Mouse (Mus musculus) neural tube, embryonic 14.5 days (tissue): ENCODE data around the gene Otos. TPM values are rescaled to one million over a fixed set of nuclear protein-coding genes. Genes with fewer than 3 reads are reported as not detected.
A peak's percentile ranks its signal among the peaks of the same experiment; 100 is the strongest.

ENCODE experiments used
- ATAC-seq: fragments of 200-750 bp; cut with Nextera tagmentation; 2 replicates; pipeline ENCODE4 v1.8.0; 2017; ENCODE audit warnings: low read depth, mild to moderate bottlenecking, moderate TSS enrichment, moderate library complexity
- H3K27ac ChIP-seq: fragments of 300-500 bp; sonication (generic); 2 replicates; pipeline ENCODE4 v1.5.1; 2014; ENCODE audit warnings: low read depth, mild to moderate bottlenecking, control low read depth, low read length, moderate library complexity, mixed read lengths
- H3K27me3 ChIP-seq: fragments of 300-500 bp; sonication (generic); 2 replicates; pipeline ENCODE4 v1.6.1; 2014; ENCODE audit warnings: low read length; ENCODE audit not compliant: control insufficient read depth, insufficient read depth
- H3K36me3 ChIP-seq: fragments of 300-500 bp; sonication (generic); 2 replicates; pipeline ENCODE4 v1.6.1; 2014; ENCODE audit warnings: low read length, mixed read lengths; ENCODE audit not compliant: control insufficient read depth, insufficient read depth
- H3K4me1 ChIP-seq: fragments of 300-500 bp; sonication (generic); 2 replicates; pipeline ENCODE4 v1.6.1; 2014; ENCODE audit warnings: low read length; ENCODE audit not compliant: control insufficient read depth, insufficient read depth
- H3K4me2 ChIP-seq: fragments of 300-500 bp; sonication (generic); 2 replicates; pipeline ENCODE4 v1.6.1; 2014; ENCODE audit warnings: mild to moderate bottlenecking, low read depth, low read length, control low read depth
- H3K4me3 ChIP-seq: fragments of 300-500 bp; sonication (generic); 2 replicates; pipeline ENCODE4 v1.5.1; 2014; ENCODE audit warnings: low read depth, low read length, control low read depth, mixed read lengths
- H3K9ac ChIP-seq: fragments of 300-500 bp; sonication (generic); replicated peaks from 2 replicates; pipeline ENCODE4 v1.6.1; 2014; ENCODE audit warnings: low read depth, mild to moderate bottlenecking, control low read depth, low read length, mixed read lengths
- H3K9me3 ChIP-seq: fragments of 300-500 bp; sonication (generic); 2 replicates; pipeline ENCODE4 v1.6.1; 2016; ENCODE audit warnings: low read length; ENCODE audit not compliant: control insufficient read depth
- WGBS: fragments of 180-500 bp; shearing (Covaris S2); extraction: QIAGEN DNeasy Blood & Tissue Kit; methylation state at CpG from one replicate; pipeline ENCODE4 v1.1.7; 2014; 5-methylcytosine and 5-hydroxymethylcytosine counted together
- polyA plus RNA-seq: library from polyadenylated mRNA; unstranded; fragments of >200 nt; fragmentation: Nextera tagmentation; extraction: Ambion mirVana; gene quantifications from 2 replicates; pipeline ENCODE4 v1.2.1, GENCODE M21; 2014

Otos gene
- polyA plus RNA-seq, 1 experiment from 2014 or later: 0.21 TPM

GRCm38 (mm10) chr1:92651467-92651866 is 2.8 kb upstream of the Otos start:
- Histone ChIP-seq H3K4me2 (no peak overlapping the region), H3K27me3 (no peaks in the 10 kb centered on the region), H3K36me3 (no peaks in the 10 kb centered on the region), H3K27ac (no peak overlapping the region), H3K4me1 (no peaks in the 10 kb centered on the region), H3K9me3 (no peaks in the 10 kb centered on the region), H3K9ac (no peak overlapping the region), H3K4me3 (no peak overlapping the region)
- ATAC-seq: no peak
- 40% methylated on average over 3 of the region's 3 CpGs for WGBS

GRCm38 (mm10) chr1:92648197-92648596 is 444 bp downstream of the Otos start:
- 55% methylated on average over 10 of the region's 10 CpGs for WGBS
- Histone ChIP-seq H3K9ac (no peak overlapping the region), H3K27ac (no peak overlapping the region), H3K9me3 (no peaks in the 10 kb centered on the region), H3K36me3 (no peaks in the 10 kb centered on the region), H3K4me1 (no peaks in the 10 kb centered on the region), H3K4me2 (no peak overlapping the region), H3K4me3 (no peak overlapping the region), H3K27me3 (no peaks in the 10 kb centered on the region)
- no peak for ATAC-seq

GRCm38 (mm10) chr1:92647752-92648151 is 889 bp downstream of the Otos start:
- peak; percentile 38; the same call in 1 of the 2 replicates for ATAC-seq
- Histone ChIP-seq H3K27ac (no peak overlapping the region), H3K4me2 (no peak overlapping the region), H3K4me1 (no peaks in the 10 kb centered on the region; the same call in 1 of the 2 replicates), H3K4me3 (no peak overlapping the region), H3K27me3 (no peaks in the 10 kb centered on the region), H3K9me3 (no peaks in the 10 kb centered on the region), H3K36me3 (no peaks in the 10 kb centered on the region), H3K9ac (no peak overlapping the region)
- WGBS: 6% methylated on average over 8 of the region's 8 CpGs

GRCm38 (mm10) chr1:92647026-92647425 is 1.6 kb downstream of the Otos start:
- ATAC-seq: no peak
- H3K9ac ChIP-seq: no peak overlapping the region
- H3K36me3 ChIP-seq: no peaks in the 10 kb centered on the region
- H3K27me3 ChIP-seq: no peaks in the 10 kb centered on the region
- no peaks in the 10 kb centered on the region; the same call in 1 of the 2 replicates for H3K4me1 ChIP-seq
- H3K27ac ChIP-seq: no peak overlapping the region
- H3K9me3 ChIP-seq: no peaks in the 10 kb centered on the region
- WGBS: 79% methylated on average over 4 of the region's 4 CpGs
- no peak overlapping the region for H3K4me3 ChIP-seq
- no peak overlapping the region for H3K4me2 ChIP-seq

GRCm38 (mm10) chr1:92646601-92647000 is 2.0 kb downstream of the Otos start:
- no peak overlapping the region for H3K4me2 ChIP-seq
- no peaks in the 10 kb centered on the region for H3K36me3 ChIP-seq
- no peak for ATAC-seq
- no peak overlapping the region for H3K4me3 ChIP-seq
- H3K4me1 ChIP-seq: no peaks in the 10 kb centered on the region; the same call in 1 of the 2 replicates
- no peaks in the 10 kb centered on the region for H3K27me3 ChIP-seq
- no peak overlapping the region for H3K9ac ChIP-seq
- WGBS: 57% methylated on average over 7 of the region's 7 CpGs
- H3K9me3 ChIP-seq: no peaks in the 10 kb centered on the region
- no peak overlapping the region for H3K27ac ChIP-seq

GRCm38 (mm10) chr1:92646111-92646510 is 2.5 kb downstream of the Otos start:
- H3K9ac ChIP-seq: no peak overlapping the region
- no peaks in the 10 kb centered on the region; the same call in 1 of the 2 replicates for H3K4me1 ChIP-seq
- H3K4me3 ChIP-seq: no peak overlapping the region
- 59% methylated on average over 2 of the region's 2 CpGs for WGBS
- no peak overlapping the region for H3K4me2 ChIP-seq
- no peaks in the 10 kb centered on the region for H3K36me3 ChIP-seq
- no peaks in the 10 kb centered on the region for H3K9me3 ChIP-seq
- no peaks in the 10 kb centered on the region for H3K27me3 ChIP-seq
- H3K27ac ChIP-seq: no peak overlapping the region
- ATAC-seq: no peak

GRCm38 (mm10) chr1:92644916-92645315 is 3.7 kb downstream of the Otos start:
- H3K4me3 ChIP-seq: no peak overlapping the region
- no peak overlapping the region for H3K27ac ChIP-seq
- ATAC-seq: no peak
- peaks cover 10% of the 10 kb centered on the region for H3K4me1 ChIP-seq
- WGBS: 83% methylated on average over 5 of the region's 5 CpGs
- no peaks in the 10 kb centered on the region for H3K36me3 ChIP-seq
- no peak overlapping the region for H3K4me2 ChIP-seq
- no peak overlapping the region for H3K9ac ChIP-seq
- H3K27me3 ChIP-seq: no peaks in the 10 kb centered on the region
- no peaks in the 10 kb centered on the region for H3K9me3 ChIP-seq

- no peak overlapping the region for H3K9ac ChIP-seq
- 50% methylated on average over 4 of the region's 4 CpGs for WGBS
- no peak overlapping the region for H3K4me3 ChIP-seq
- no peaks in the 10 kb centered on the region for H3K27me3 ChIP-seq
- no peak overlapping the region for H3K4me2 ChIP-seq
- H3K4me1 ChIP-seq: peaks cover 10% of the 10 kb centered on the region
- H3K27ac ChIP-seq: no peak overlapping the region
- no peaks in the 10 kb centered on the region for H3K36me3 ChIP-seq
- H3K9me3 ChIP-seq: no peaks in the 10 kb centered on the region
- no peak for ATAC-seq
Observed at GRCm38 (mm10) chr1:92643691-92644090, 5.0 kb downstream of the Otos start.

- H3K9ac ChIP-seq: peak within 1 kb of the TSS; percentile 94
- H3K9me3 ChIP-seq: no peaks in the 10 kb centered on the region
- H3K27ac ChIP-seq: peak within 1 kb of the TSS; percentile 82
- ATAC-seq: peak; percentile 94
- peak within 1 kb of the TSS; percentile 90 for H3K4me3 ChIP-seq
- no peaks in the 10 kb centered on the region for H3K27me3 ChIP-seq
- peak within 1 kb of the TSS; percentile 98 for H3K4me2 ChIP-seq
- 3% methylated on average over 50 of the region's 50 CpGs for WGBS
- peaks cover 15% of the 10 kb centered on the region for H3K36me3 ChIP-seq
- H3K4me1 ChIP-seq: peaks cover 10% of the 10 kb centered on the region
Observed at GRCm38 (mm10) chr1:92641514-92642272, 6.9 kb downstream of the Otos start, which contains the start of gene Cops9. TSS of gene Cops9 (minus strand) at chr1:92641985.
